Mouse (Mus musculus) forebrain, embryonic 14.5 days (tissue): ENCODE measurements at regions not wholly inside any gene's neighbourhood (a gene's known extent, or its start where the extent isn't known, plus 50 kb on each side); places are given as distances from the start of the nearest gene placed in this dataset.

Experiments
- ATAC-seq: fragments of 200-750 bp; cut with Nextera tagmentation; 2 replicates; pipeline ENCODE4 v1.8.0; 2017; ENCODE audit warnings: mild to moderate bottlenecking, moderate library complexity
- DNase-seq: peaks from one replicate; pipeline ENCODE4 v3.0.0-alpha.2; 2015; ENCODE audit warnings: low spot score
- H3K27ac ChIP-seq: fragments of 300-500 bp; sonication (generic); 2 replicates; pipeline ENCODE4 v1.5.1; 2014; ENCODE audit warnings: low read depth, mild to moderate bottlenecking, control low read depth, low read length, moderate library complexity
- H3K27me3 ChIP-seq: fragments of 300-500 bp; sonication (generic); replicated peaks from 2 replicates; pipeline ENCODE4 v1.6.1; 2014; ENCODE audit warnings: low read length, control low read depth, mixed read lengths; ENCODE audit not compliant: control insufficient read depth, insufficient read depth
- H3K36me3 ChIP-seq: fragments of 300-500 bp; sonication (generic); 2 replicates; pipeline ENCODE4 v1.6.1; 2014; ENCODE audit warnings: low read length, control low read depth; ENCODE audit not compliant: control insufficient read depth, insufficient read depth
- H3K4me1 ChIP-seq: fragments of 300-500 bp; sonication (generic); 2 replicates; pipeline ENCODE4 v1.6.1; 2014; ENCODE audit warnings: antibody characterized with exemption, low read length, control low read depth; ENCODE audit not compliant: control insufficient read depth, insufficient read depth
- H3K4me2 ChIP-seq: fragments of 300-500 bp; sonication (generic); 2 replicates; pipeline ENCODE4 v1.6.1; 2014; ENCODE audit warnings: mild to moderate bottlenecking, control low read depth, low read length
- H3K4me3 ChIP-seq: fragments of 300-500 bp; sonication (generic); 2 replicates; pipeline ENCODE4 v1.5.1; 2014; ENCODE audit warnings: low read depth, low read length, control low read depth
- H3K9ac ChIP-seq: fragments of 300-500 bp; sonication (generic); 2 replicates; pipeline ENCODE4 v1.6.1; 2014; ENCODE audit warnings: mild to moderate bottlenecking, low read length, control low read depth, moderate library complexity
- H3K9me3 ChIP-seq: fragments of 300-500 bp; sonication (generic); replicated peaks from 2 replicates; pipeline ENCODE4 v1.6.1; 2016; ENCODE audit warnings: low read length, control low read depth, mixed read lengths; ENCODE audit not compliant: control insufficient read depth
- WGBS: fragments of 180-500 bp; shearing (Covaris S2); extraction: QIAGEN DNeasy Blood & Tissue Kit; methylation state at CpG from one replicate; pipeline ENCODE4 v1.1.7; 2014; 5-methylcytosine and 5-hydroxymethylcytosine counted together

- Histone ChIP-seq H3K4me1 (no peaks in the 10 kb centered on the region), H3K27ac (no peak overlapping the region), H3K9me3 (no peaks in the 10 kb centered on the region), H3K4me2 (no peak overlapping the region), H3K4me3 (no peak overlapping the region), H3K9ac (no peak overlapping the region), H3K27me3 (no peaks in the 10 kb centered on the region), H3K36me3 (no peaks in the 10 kb centered on the region)
- ATAC-seq (no peak), DNase-seq (no peak)
- 82% methylated on average over 5 of the region's 5 CpGs for WGBS
These were observed 85.4 kb downstream of the Atp23 start for GRCm38 (mm10) chr10:126815730-126816129.

GRCm38 (mm10) chr10:126814968-126815367 is 86.2 kb downstream of the Atp23 start:
- 94% methylated on average over 18 of the region's 18 CpGs for WGBS
- no peak overlapping the region for H3K9ac ChIP-seq
- no peaks in the 10 kb centered on the region for H3K27me3 ChIP-seq
- no peaks in the 10 kb centered on the region for H3K36me3 ChIP-seq
- no peak overlapping the region for H3K4me2 ChIP-seq
- H3K9me3 ChIP-seq: no peaks in the 10 kb centered on the region
- no peak for DNase-seq
- H3K4me3 ChIP-seq: no peak overlapping the region
- 0 out of 2 replicates have a peak, but pooled peaks cover 5% of the 10 kb centered on the region for H3K4me1 ChIP-seq
- no peak for ATAC-seq
- H3K27ac ChIP-seq: no peak overlapping the region

GRCm38 (mm10) chr10:126813051-126813593 is 88.0 kb downstream of the Atp23 start:
- no peak for ATAC-seq
- Histone ChIP-seq H3K4me3 (no peak overlapping the region), H3K9ac (no peak overlapping the region), H3K36me3 (no peaks in the 10 kb centered on the region), H3K4me1 (peaks cover 7% of the 10 kb centered on the region; the same call in 1 of the 2 replicates), H3K4me2 (no peak overlapping the region), H3K27ac (no peak overlapping the region), H3K27me3 (no peaks in the 10 kb centered on the region), H3K9me3 (no peaks in the 10 kb centered on the region)
- WGBS: 91% methylated on average over 6 of the region's 6 CpGs
- no peak for DNase-seq

GRCm38 (mm10) chr10:126812243-126812755 is 88.9 kb downstream of the Atp23 start:
- no peak for DNase-seq
- no peak overlapping the region for H3K4me3 ChIP-seq

GRCm38 (mm10) chr10:126810346-126811095 is 90.6 kb downstream of the Atp23 start:
- Histone ChIP-seq H3K27ac (peak overlapping the region; percentile 21; the same call in 1 of the 2 replicates), H3K4me2 (peak overlapping the region; percentile 44)
- WGBS: 50% methylated on average over 11 of the region's 11 CpGs

More at GRCm38 (mm10) chr10:126812243-126812755, 88.9 kb downstream of the Atp23 start:
- H3K27ac ChIP-seq: 0 out of 2 replicates have a peak overlapping the region, but pooled peaks have one; percentile 33
- peaks cover 7% of the 10 kb centered on the region; the same call in 1 of the 2 replicates for H3K4me1 ChIP-seq
- no peak overlapping the region for H3K4me2 ChIP-seq
- H3K9ac ChIP-seq: no peak overlapping the region
- no peaks in the 10 kb centered on the region for H3K36me3 ChIP-seq
- no peaks in the 10 kb centered on the region for H3K9me3 ChIP-seq
- ATAC-seq: no peak
- WGBS: 83% methylated on average over 7 of the region's 7 CpGs
- no peaks in the 10 kb centered on the region for H3K27me3 ChIP-seq

GRCm38 (mm10) chr10:126809587-126809986 is 91.6 kb downstream of the Atp23 start:
- 55% methylated on average over 17 of the region's 17 CpGs for WGBS
- peak overlapping the region; percentile 4 for H3K4me3 ChIP-seq
- H3K27ac ChIP-seq: peak overlapping the region; percentile 9; the same call in 1 of the 2 replicates
- DNase-seq (peak; percentile 63), ATAC-seq (peak; percentile 56; the same call in 1 of the 2 replicates)
- H3K4me1 ChIP-seq: peaks cover 7% of the 10 kb centered on the region; the same call in 1 of the 2 replicates
- H3K36me3 ChIP-seq: no peaks in the 10 kb centered on the region
- no peaks in the 10 kb centered on the region for H3K27me3 ChIP-seq
- peak overlapping the region; percentile 44 for H3K4me2 ChIP-seq
- no peaks in the 10 kb centered on the region for H3K9me3 ChIP-seq
- peak overlapping the region; percentile 45; the same call in 1 of the 2 replicates for H3K9ac ChIP-seq

More at GRCm38 (mm10) chr10:126810346-126811095, 90.6 kb downstream of the Atp23 start:
- no peaks in the 10 kb centered on the region for H3K36me3 ChIP-seq
- DNase-seq (peak; percentile 51), ATAC-seq (peak; percentile 60)
- peaks cover 7% of the 10 kb centered on the region; the same call in 1 of the 2 replicates for H3K4me1 ChIP-seq
- H3K9me3 ChIP-seq: no peaks in the 10 kb centered on the region
- no peak overlapping the region for H3K4me3 ChIP-seq
- H3K9ac ChIP-seq: no peak overlapping the region
- no peaks in the 10 kb centered on the region for H3K27me3 ChIP-seq

- Histone ChIP-seq H3K4me3 (no peak overlapping the region), H3K27me3 (no peaks in the 10 kb centered on the region), H3K4me2 (no peak overlapping the region), H3K36me3 (no peaks in the 10 kb centered on the region), H3K9me3 (no peaks in the 10 kb centered on the region), H3K27ac (no peak overlapping the region), H3K9ac (no peak overlapping the region), H3K4me1 (peaks cover 7% of the 10 kb centered on the region; the same call in 1 of the 2 replicates)
- ATAC-seq (no peak), DNase-seq (no peak)
- WGBS: 96% methylated on average over 4 of the region's 4 CpGs
These were observed 94.3 kb downstream of the Atp23 start for GRCm38 (mm10) chr10:126806881-126807280.

GRCm38 (mm10) chr10:126802732-126803131 is 98.4 kb downstream of the Atp23 start:
- Histone ChIP-seq H3K9ac (no peak overlapping the region), H3K4me1 (no peaks in the 10 kb centered on the region), H3K27me3 (no peaks in the 10 kb centered on the region), H3K27ac (no peak overlapping the region), H3K4me3 (no peak overlapping the region), H3K9me3 (no peaks in the 10 kb centered on the region), H3K4me2 (no peak overlapping the region), H3K36me3 (no peaks in the 10 kb centered on the region)
- WGBS: 71% methylated on average over 4 of the region's 4 CpGs
- ATAC-seq (no peak), DNase-seq (no peak)

GRCm38 (mm10) chr10:126799393-126799792 is 101.8 kb downstream of the Atp23 start:
- Histone ChIP-seq H3K36me3 (no peaks in the 10 kb centered on the region), H3K4me2 (no peak overlapping the region), H3K27ac (no peak overlapping the region), H3K4me3 (no peak overlapping the region), H3K9ac (no peak overlapping the region), H3K27me3 (no peaks in the 10 kb centered on the region), H3K9me3 (no peaks in the 10 kb centered on the region), H3K4me1 (no peaks in the 10 kb centered on the region)
- ATAC-seq: no peak
- DNase-seq: peak; percentile 16
- WGBS: 58% methylated on average over 4 of the region's 4 CpGs
